Mouse (Mus musculus): ENCODE measurements around the gene Bmp8b. TPM values are rescaled to one million over a fixed set of nuclear protein-coding genes. Genes with fewer than 3 reads are reported as not detected.
"Not testable (repeated sequence)": the region's sequence is repeated elsewhere in the genome, so short reads cannot be mapped to it uniquely, and the experiment has no call there.

The Bmp8b gene
- total RNA-seq, 2 experiments from 2014 or later = 0.14 to 0.15 TPM

GRCm38 (mm10) chr4:123108056-123108455 is 3.1 kb downstream of the Bmp8b start:
- intact Hi-C loops (cut with DNase I) = no loop called here

GRCm38 (mm10) chr4:123110751-123111150 is 5.8 kb downstream of the Bmp8b start:
- intact Hi-C loops (cut with DNase I) = no loop called here
- peak; percentile 29 to 36 for DNase-seq (ENCODE audit: low spot score in 2 of 2)

More at GRCm38 (mm10) chr4:123108056-123108455, 3.1 kb downstream of the Bmp8b start:
- DNase-seq (ENCODE audit: low spot score in 2 of 2) = no peak

- intact Hi-C loops (cut with DNase I); DNase-seq (ENCODE audit: low spot score in 2 of 2): not testable (repeated sequence)
These were observed 6.5 kb downstream of the Bmp8b start for GRCm38 (mm10) chr4:123111275-123111983.

GRCm38 (mm10) chr4:123112216-123112764 is 7.3 kb downstream of the Bmp8b start:
- DNase-seq (ENCODE audit: low spot score in 2 of 2) = no peak
- intact Hi-C loops (cut with DNase I) = no loop called here

GRCm38 (mm10) chr4:123114651-123115050 is 9.7 kb downstream of the Bmp8b start:
- intact Hi-C loops (cut with DNase I); DNase-seq (ENCODE audit: low spot score in 2 of 2): not testable (repeated sequence)

- no peak for DNase-seq (ENCODE audit: low spot score in 2 of 2)
- intact Hi-C loops (cut with DNase I) = no loop called here
These were observed 11.0 kb downstream of the Bmp8b start, which contains the start of gene Oxct2b for GRCm38 (mm10) chr4:123116011-123116410. Oxct2b (plus strand) TSS chr4:123116266.

GRCm38 (mm10) chr4:123116640-123117039 is 11.7 kb downstream of the Bmp8b start:
- intact Hi-C loops (cut with DNase I); DNase-seq (ENCODE audit: low spot score in 2 of 2): not testable (repeated sequence)

GRCm38 (mm10) chr4:123121286-123121685 is 16.3 kb downstream of the Bmp8b start:
- intact Hi-C loops (cut with DNase I) = no loop called here
- DNase-seq (ENCODE audit: low spot score in 2 of 2) = no peak

- intact Hi-C loops (cut with DNase I) = no loop called here
- no peak for DNase-seq (ENCODE audit: low spot score in 2 of 2)
These were observed 21.7 kb downstream of the Bmp8b start for GRCm38 (mm10) chr4:123126626-123127025.

GRCm38 (mm10) chr4:123127051-123127450 is 22.1 kb downstream of the Bmp8b start:
- no peak for DNase-seq (ENCODE audit: low spot score in 2 of 2)
- intact Hi-C loops (cut with DNase I) = no loop called here

GRCm38 (mm10) chr4:123137551-123137950 is 32.6 kb downstream of the Bmp8b start:
- DNase-seq (ENCODE audit: low spot score in 2 of 2) = no peak
- intact Hi-C loops (cut with DNase I) = no loop called here

- peak; percentile 72 to 76 for DNase-seq (ENCODE audit: low spot score in 2 of 2)
- intact Hi-C loops (cut with DNase I) = no loop called here
These were observed 34.7 kb downstream of the Bmp8b start, which contains the start of gene Ppie for GRCm38 (mm10) chr4:123139513-123140154. Ppie (minus strand) TSS chr4:123139951.

- intact Hi-C loops (cut with DNase I) = loop anchor here (5.0 kb wide), 1 partner anchor 35 kb away; the partner anchor contains the start of gene Hpcal4
These were observed 42.6 kb downstream of the Bmp8b start for GRCm38 (mm10) chr4:123147446-123148150.

GRCm38 (mm10) chr4:123152003-123152402 is 47.0 kb downstream of the Bmp8b start:
- intact Hi-C loops (cut with DNase I) = no loop called here
- no peak for DNase-seq (ENCODE audit: low spot score in 2 of 2)

More at GRCm38 (mm10) chr4:123147446-123148150, 42.6 kb downstream of the Bmp8b start:
- peak; percentile 55 to 60 for DNase-seq (ENCODE audit: low spot score in 2 of 2)

- peak; percentile 78 to 83 for DNase-seq (ENCODE audit: low spot score in 2 of 2)
- intact Hi-C loops (cut with DNase I) = no loop called here
These were observed 48.0 kb downstream of the Bmp8b start for GRCm38 (mm10) chr4:123152976-123153375.

- intact Hi-C loops (cut with DNase I) = loop anchor here (5.0 kb wide), 1 partner anchor 97 kb away; no protein-coding TSS in a partner anchor
These were observed 50.0 kb downstream of the Bmp8b start for GRCm38 (mm10) chr4:123155004-123155403.

GRCm38 (mm10) chr4:123155427-123155826 is 50.5 kb downstream of the Bmp8b start:
- no peak for DNase-seq (ENCODE audit: low spot score in 2 of 2)
- intact Hi-C loops (cut with DNase I) = loop anchor here (5.0 kb wide), 1 partner anchor 97 kb away; no protein-coding TSS in a partner anchor

More at GRCm38 (mm10) chr4:123155004-123155403, 50.0 kb downstream of the Bmp8b start:
- no peak for DNase-seq (ENCODE audit: low spot score in 2 of 2)

- no peak for DNase-seq (ENCODE audit: low spot score in 2 of 2)
- intact Hi-C loops (cut with DNase I) = loop anchor here (2.0 to 5.0 kb wide), 2 partner anchors 45 to 96 kb away; partner anchors contain the start of gene Nt5c1a
These were observed 50.9 kb downstream of the Bmp8b start for GRCm38 (mm10) chr4:123155840-123156239.

- intact Hi-C loops (cut with DNase I) = no loop called here
- no peak for DNase-seq (ENCODE audit: low spot score in 2 of 2)
These were observed 55.6 kb downstream of the Bmp8b start for GRCm38 (mm10) chr4:123160571-123160970.
